Mouse (Mus musculus): ENCODE data around the gene Rab7. TPM values are rescaled to one million over a fixed set of nuclear protein-coding genes. Genes with fewer than 3 reads are reported as not detected.
"Not testable (repeated sequence)": the region's sequence is repeated elsewhere in the genome, so short reads cannot be mapped to it uniquely, and the experiment has no call there.

Gene Rab7
- polyA plus RNA-seq, 1 experiment from 2014 or later: 246 TPM

DNA sequence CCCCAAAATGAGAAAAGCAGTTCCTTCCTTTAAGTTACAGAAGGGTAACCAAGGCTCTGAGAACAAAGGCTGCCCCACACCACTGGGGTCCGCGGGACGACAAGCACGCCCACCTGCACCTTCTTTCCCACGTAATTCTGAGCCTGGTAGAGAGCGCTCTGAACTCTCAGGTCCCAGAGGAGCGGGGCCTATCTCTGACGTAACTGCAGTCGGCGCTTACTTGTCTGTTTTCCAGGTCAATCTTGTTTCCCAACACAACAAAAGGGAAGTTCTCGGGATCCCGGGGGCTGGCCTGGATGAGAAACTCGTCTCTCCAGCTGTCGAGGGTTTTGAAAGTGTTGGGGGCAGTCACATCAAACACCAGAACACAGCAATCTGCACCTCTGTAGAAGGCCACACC is 40.3 kb downstream of the Rab7 start:
- H3K27ac ChIP-seq (ENCODE audit: low read length); H3K4me2 ChIP-seq (replicated peaks; ENCODE audit: low read depth, low read length); H3K4me1 ChIP-seq (ENCODE audit: control insufficient read depth, insufficient read depth, low read length); H3K4me3 ChIP-seq (ENCODE audit: low read depth, low read length); H3K9me3 ChIP-seq (ENCODE audit: control insufficient read depth, low read depth, low read length); H3K27me3 ChIP-seq (ENCODE audit: control insufficient read depth, insufficient read depth, low read length); ATAC-seq (ENCODE audit: insufficient number of reproducible peaks, insufficient read depth, low FRiP score, low read depth); H3K9ac ChIP-seq (replicated peaks; ENCODE audit: low read depth, low read length): not testable (repeated sequence)
- H3K36me3 ChIP-seq (ENCODE audit: control insufficient read depth, insufficient read depth, low read length): peaks cover 68% of the 10 kb centered on the region
- 93% methylated on average over 12 of the region's 14 CpGs for WGBS

DNA sequence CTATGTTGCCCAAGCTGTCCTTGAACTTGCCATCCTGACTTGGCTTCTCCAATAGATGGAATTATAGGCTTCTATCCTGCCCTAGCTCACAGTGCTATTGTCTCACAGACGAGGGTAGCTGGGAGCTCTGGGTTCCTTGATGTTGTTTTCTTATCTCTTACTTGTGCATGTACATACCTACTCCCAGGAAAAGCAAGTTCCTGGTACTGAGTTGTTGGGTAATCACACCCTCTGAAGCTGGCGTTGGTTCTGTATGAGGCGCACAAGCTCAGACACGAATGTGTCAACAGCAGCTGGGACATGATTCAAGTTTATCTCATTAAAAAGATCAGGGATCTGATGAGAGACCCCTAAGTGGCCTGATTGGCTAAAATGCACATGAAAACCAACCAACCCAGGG is 41.6 kb downstream of the Rab7 start:
- Histone ChIP-seq H3K4me2 (replicated peaks; ENCODE audit: low read depth, low read length) (no peak overlapping the region), H3K4me1 (ENCODE audit: control insufficient read depth, insufficient read depth, low read length) (no peaks in the 10 kb centered on the region), H3K4me3 (ENCODE audit: low read depth, low read length) (no peak overlapping the region), H3K27me3 (ENCODE audit: control insufficient read depth, insufficient read depth, low read length) (no peaks in the 10 kb centered on the region), H3K27ac (ENCODE audit: low read length) (no peak overlapping the region), H3K36me3 (ENCODE audit: control insufficient read depth, insufficient read depth, low read length) (peaks cover 62% of the 10 kb centered on the region), H3K9ac (replicated peaks; ENCODE audit: low read depth, low read length) (no peak overlapping the region), H3K9me3 (ENCODE audit: control insufficient read depth, low read depth, low read length) (no peaks in the 10 kb centered on the region)
- 80% methylated on average over 4 of the region's 4 CpGs for WGBS
- no peak for ATAC-seq (ENCODE audit: insufficient number of reproducible peaks, insufficient read depth, low FRiP score, low read depth)

DNA sequence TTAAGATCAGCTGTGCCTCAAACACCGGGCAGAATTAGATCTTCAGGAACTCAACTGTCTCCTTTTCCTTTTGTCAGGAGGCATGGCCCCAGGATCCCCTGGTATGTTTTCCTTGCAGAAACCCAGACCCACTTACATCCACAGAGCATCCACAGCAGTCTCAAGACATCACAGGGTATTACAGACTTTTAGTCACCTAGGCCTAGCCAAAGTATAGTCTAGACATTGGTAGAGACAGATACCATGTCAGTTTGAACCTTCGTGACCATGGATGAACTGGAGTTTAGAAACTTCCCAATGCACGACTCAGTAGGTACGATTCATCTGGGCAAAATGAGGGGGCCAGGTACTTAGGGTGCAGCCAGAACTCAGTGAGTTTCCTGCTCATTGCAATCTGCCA is 46.7 kb downstream of the Rab7 start:
- Histone ChIP-seq H3K4me2 (replicated peaks; ENCODE audit: low read depth, low read length) (no peak overlapping the region), H3K9me3 (ENCODE audit: control insufficient read depth, low read depth, low read length) (no peaks in the 10 kb centered on the region), H3K9ac (replicated peaks; ENCODE audit: low read depth, low read length) (no peak overlapping the region), H3K4me1 (ENCODE audit: control insufficient read depth, insufficient read depth, low read length) (peaks cover 5% of the 10 kb centered on the region), H3K27ac (ENCODE audit: low read length) (no peak overlapping the region), H3K27me3 (ENCODE audit: control insufficient read depth, insufficient read depth, low read length) (no peaks in the 10 kb centered on the region), H3K36me3 (ENCODE audit: control insufficient read depth, insufficient read depth, low read length) (peaks cover 39% of the 10 kb centered on the region), H3K4me3 (ENCODE audit: low read depth, low read length) (no peak overlapping the region)
- no peak for ATAC-seq (ENCODE audit: insufficient number of reproducible peaks, insufficient read depth, low FRiP score, low read depth)
- 85% methylated on average over 4 of the region's 4 CpGs for WGBS

DNA sequence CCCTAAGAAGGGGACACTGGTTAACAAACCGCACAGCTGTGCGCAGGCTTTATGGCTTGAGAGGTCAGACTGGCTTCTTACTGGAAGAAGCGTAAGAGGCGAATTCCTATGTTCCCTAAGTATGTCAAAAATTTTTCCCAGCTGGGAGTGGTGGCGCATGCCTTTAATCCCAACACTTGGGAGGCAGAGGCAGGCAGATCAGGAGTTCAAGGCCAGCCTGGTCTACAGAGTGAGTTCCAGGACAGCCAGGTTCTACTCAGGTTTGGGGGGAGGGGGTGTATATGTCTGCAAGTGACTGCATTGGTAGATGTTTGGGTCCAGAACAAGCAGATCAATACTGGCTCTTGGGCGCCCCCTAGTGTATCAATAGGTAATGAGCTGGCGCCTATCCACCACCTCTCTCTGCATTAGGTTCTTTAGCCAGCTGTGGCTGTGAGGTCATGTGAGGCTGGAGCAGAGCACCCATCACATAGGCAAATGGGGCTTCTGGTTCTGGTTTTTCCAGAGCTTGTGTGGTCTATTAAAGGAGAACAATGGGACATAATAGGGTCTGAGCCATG is 47.3 kb downstream of the Rab7 start:
- no peak overlapping the region for H3K4me2 ChIP-seq (replicated peaks; ENCODE audit: low read depth, low read length)
- H3K27ac ChIP-seq (ENCODE audit: low read length): no peak overlapping the region
- H3K9ac ChIP-seq (replicated peaks; ENCODE audit: low read depth, low read length): no peak overlapping the region
- H3K4me1 ChIP-seq (ENCODE audit: control insufficient read depth, insufficient read depth, low read length): peaks cover 10% of the 10 kb centered on the region
- H3K36me3 ChIP-seq (ENCODE audit: control insufficient read depth, insufficient read depth, low read length): peaks cover 35% of the 10 kb centered on the region
- 59% methylated on average over 7 of the region's 7 CpGs for WGBS
- H3K9me3 ChIP-seq (ENCODE audit: control insufficient read depth, low read depth, low read length): no peaks in the 10 kb centered on the region
- no peak overlapping the region for H3K4me3 ChIP-seq (ENCODE audit: low read depth, low read length)
- ATAC-seq (ENCODE audit: insufficient number of reproducible peaks, insufficient read depth, low FRiP score, low read depth): peak; percentile 53; the same call in 1 of the 2 replicates
- no peaks in the 10 kb centered on the region for H3K27me3 ChIP-seq (ENCODE audit: control insufficient read depth, insufficient read depth, low read length)

DNA sequence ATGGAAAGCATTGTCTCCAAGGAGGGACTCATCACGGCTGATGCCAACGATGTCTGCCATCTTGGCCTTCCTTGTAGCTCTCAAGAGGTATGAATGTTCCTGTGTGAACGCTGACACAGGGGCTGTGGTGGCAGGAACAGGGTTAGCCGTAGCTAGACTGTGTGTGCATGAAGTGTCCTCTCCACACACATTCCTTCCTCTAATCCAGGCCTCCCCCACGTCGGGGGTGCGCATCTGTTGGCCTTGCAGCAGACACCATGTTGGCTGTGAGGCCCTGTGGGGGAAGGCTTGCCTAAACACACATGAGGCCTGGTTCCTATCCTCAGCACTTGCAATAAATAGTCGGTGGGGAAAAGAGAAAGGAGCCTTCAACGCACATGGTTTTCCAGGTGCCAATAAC is 48.5 kb downstream of the Rab7 start:
- Histone ChIP-seq H3K27me3 (ENCODE audit: control insufficient read depth, insufficient read depth, low read length) (no peaks in the 10 kb centered on the region), H3K4me2 (replicated peaks; ENCODE audit: low read depth, low read length) (no peak overlapping the region), H3K27ac (ENCODE audit: low read length) (no peak overlapping the region), H3K36me3 (ENCODE audit: control insufficient read depth, insufficient read depth, low read length) (peaks cover 23% of the 10 kb centered on the region), H3K4me3 (ENCODE audit: low read depth, low read length) (no peak overlapping the region), H3K9ac (replicated peaks; ENCODE audit: low read depth, low read length) (no peak overlapping the region), H3K4me1 (ENCODE audit: control insufficient read depth, insufficient read depth, low read length) (peaks cover 10% of the 10 kb centered on the region), H3K9me3 (ENCODE audit: control insufficient read depth, low read depth, low read length) (no peaks in the 10 kb centered on the region)
- WGBS: 76% methylated on average over 9 of the region's 9 CpGs
- ATAC-seq (ENCODE audit: insufficient number of reproducible peaks, insufficient read depth, low FRiP score, low read depth): no peak

DNA sequence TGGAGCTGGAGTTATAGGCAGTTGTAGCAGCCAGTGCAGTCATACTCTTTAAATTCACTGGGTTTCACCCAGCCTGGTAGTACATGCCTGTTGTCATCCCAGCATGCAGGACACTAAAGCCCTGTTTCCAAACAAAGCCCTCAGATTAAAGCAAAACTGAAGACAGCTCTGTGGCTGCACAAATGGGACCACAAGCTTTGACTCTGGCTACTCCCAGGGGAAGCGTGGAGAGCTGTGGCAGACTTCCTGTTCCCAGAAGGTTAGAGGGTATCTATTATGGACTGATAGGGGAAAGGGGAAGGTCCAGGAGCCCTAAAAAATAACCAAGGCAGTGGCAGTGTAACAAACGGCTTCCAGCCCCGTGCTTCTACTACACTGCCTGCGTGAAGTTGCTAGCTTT is 49.6 kb downstream of the Rab7 start:
- Histone ChIP-seq H3K4me2 (replicated peaks; ENCODE audit: low read depth, low read length) (no peak overlapping the region), H3K4me1 (ENCODE audit: control insufficient read depth, insufficient read depth, low read length) (peaks cover 10% of the 10 kb centered on the region), H3K9ac (replicated peaks; ENCODE audit: low read depth, low read length) (no peak overlapping the region), H3K27ac (ENCODE audit: low read length) (no peak overlapping the region), H3K36me3 (ENCODE audit: control insufficient read depth, insufficient read depth, low read length) (peaks cover 13% of the 10 kb centered on the region), H3K9me3 (ENCODE audit: control insufficient read depth, low read depth, low read length) (no peaks in the 10 kb centered on the region), H3K4me3 (ENCODE audit: low read depth, low read length) (no peak overlapping the region), H3K27me3 (ENCODE audit: control insufficient read depth, insufficient read depth, low read length) (no peaks in the 10 kb centered on the region)
- ATAC-seq (ENCODE audit: insufficient number of reproducible peaks, insufficient read depth, low FRiP score, low read depth): no peak
- 71% methylated on average over 4 of the region's 4 CpGs for WGBS

DNA sequence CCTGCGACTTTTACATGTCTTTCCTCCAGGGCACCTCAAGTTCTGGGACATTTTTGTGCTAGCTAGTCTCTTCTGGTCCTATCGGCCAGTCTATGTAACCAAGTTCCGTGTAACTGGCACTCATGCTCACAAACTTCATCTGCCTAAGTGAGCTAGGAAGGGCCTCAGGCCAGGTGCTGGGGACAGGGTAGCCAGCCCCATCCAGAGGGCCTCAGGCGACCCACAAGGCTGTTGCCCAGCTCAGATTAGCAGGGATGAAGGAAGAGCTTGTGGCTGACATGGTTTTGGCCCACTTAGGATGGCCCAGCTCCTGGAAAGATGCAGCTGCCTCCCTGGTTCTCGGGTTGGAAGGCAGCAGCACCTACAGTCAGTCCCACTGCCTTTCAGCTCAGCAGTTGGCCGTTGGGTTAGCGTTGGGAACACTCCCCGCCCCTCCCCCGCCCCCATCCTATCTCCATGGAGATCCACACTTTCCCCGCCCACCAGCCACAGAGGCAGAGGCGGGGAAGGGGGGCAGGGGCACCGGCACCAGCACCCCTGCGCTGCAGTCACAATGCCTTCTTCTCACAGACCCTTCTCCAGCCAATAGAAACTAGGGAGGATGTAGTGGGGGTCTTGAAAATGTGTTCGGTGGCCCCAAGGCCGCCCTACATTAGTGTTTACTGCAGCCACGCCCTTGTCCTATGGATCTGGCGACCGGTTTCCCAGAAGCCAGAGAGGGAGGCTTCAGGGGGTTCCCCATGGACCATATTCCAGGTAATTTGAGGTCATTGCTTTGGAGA is 51.1 kb downstream of the Rab7 start:
- peak overlapping the region; percentile 51 for H3K4me2 ChIP-seq (replicated peaks; ENCODE audit: low read depth, low read length)
- H3K9ac ChIP-seq (replicated peaks; ENCODE audit: low read depth, low read length): no peak overlapping the region
- H3K27me3 ChIP-seq (ENCODE audit: control insufficient read depth, insufficient read depth, low read length): no peaks in the 10 kb centered on the region
- 7% methylated on average over 18 of the region's 18 CpGs for WGBS
- peak overlapping the region; percentile 25 for H3K4me3 ChIP-seq (ENCODE audit: low read depth, low read length)
- H3K36me3 ChIP-seq (ENCODE audit: control insufficient read depth, insufficient read depth, low read length): peaks cover 9% of the 10 kb centered on the region
- peak; percentile 77; the same call in 1 of the 2 replicates for ATAC-seq (ENCODE audit: insufficient number of reproducible peaks, insufficient read depth, low FRiP score, low read depth)
- H3K27ac ChIP-seq (ENCODE audit: low read length): no peak overlapping the region
- H3K9me3 ChIP-seq (ENCODE audit: control insufficient read depth, low read depth, low read length): no peaks in the 10 kb centered on the region
- H3K4me1 ChIP-seq (ENCODE audit: control insufficient read depth, insufficient read depth, low read length): peaks cover 10% of the 10 kb centered on the region

DNA sequence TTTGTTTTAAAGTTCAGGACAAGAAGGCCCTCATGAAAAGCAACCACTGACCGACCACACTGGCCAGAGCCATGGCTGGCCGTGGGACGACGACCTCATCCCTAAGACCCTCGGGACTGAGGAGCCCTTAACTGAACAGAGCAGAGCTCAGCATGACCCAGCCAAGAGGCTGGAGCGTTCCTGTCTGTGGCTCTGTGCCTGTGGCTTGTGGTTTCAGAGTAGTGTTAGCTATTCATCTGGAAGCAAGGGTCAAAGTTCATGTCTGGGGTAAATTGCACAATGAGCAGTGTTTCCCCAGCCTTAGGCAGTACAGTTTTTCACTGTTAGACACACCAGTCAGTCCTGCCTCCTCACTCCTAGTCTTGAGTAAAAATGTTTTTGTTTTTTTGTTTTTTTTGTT is 52.3 kb downstream of the Rab7 start:
- no peaks in the 10 kb centered on the region for H3K27me3 ChIP-seq (ENCODE audit: control insufficient read depth, insufficient read depth, low read length)
- no peak overlapping the region for H3K9ac ChIP-seq (replicated peaks; ENCODE audit: low read depth, low read length)
- ATAC-seq (ENCODE audit: insufficient number of reproducible peaks, insufficient read depth, low FRiP score, low read depth): no peak
- no peak overlapping the region for H3K27ac ChIP-seq (ENCODE audit: low read length)
- H3K4me3 ChIP-seq (ENCODE audit: low read depth, low read length): no peak overlapping the region
- peaks cover 10% of the 10 kb centered on the region for H3K4me1 ChIP-seq (ENCODE audit: control insufficient read depth, insufficient read depth, low read length)
- no peaks in the 10 kb centered on the region for H3K36me3 ChIP-seq (ENCODE audit: control insufficient read depth, insufficient read depth, low read length)
- WGBS: 38% methylated on average over 6 of the region's 6 CpGs
- no peaks in the 10 kb centered on the region for H3K9me3 ChIP-seq (ENCODE audit: control insufficient read depth, low read depth, low read length)
- no peak overlapping the region for H3K4me2 ChIP-seq (replicated peaks; ENCODE audit: low read depth, low read length)

Data from stomach, embryonic 14.5 days (tissue).